Mouse (Mus musculus): ENCODE data around the gene Exoc4. TPM values are rescaled to one million over a fixed set of nuclear protein-coding genes. Genes with fewer than 3 reads are reported as not detected.
A peak's percentile ranks its signal among the peaks of the same experiment; 100 is the strongest.

Exoc4 gene
- polyA plus RNA-seq, 1 experiment from 2014 or later, result 33.1 TPM

GRCm38 (mm10) chr6:33308646-33309045, 59.8 kb downstream of the Exoc4 start:
- no peaks in the 10 kb centered on the region for H3K4me1 ChIP-seq (ENCODE audit: insufficient read depth)
- ATAC-seq (ENCODE audit: insufficient read depth), result no peak
- H3K4me2 ChIP-seq, result no peak overlapping the region
- no peaks in the 10 kb centered on the region for H3K27me3 ChIP-seq (ENCODE audit: insufficient read depth, low read length)
- no peak overlapping the region for H3K4me3 ChIP-seq (ENCODE audit: low read depth, low read length)
- WGBS, result 76% methylated on average over 2 of the region's 2 CpGs
- 0 out of 2 replicates have a peak, but pooled peaks cover 10% of the 10 kb centered on the region for H3K36me3 ChIP-seq (ENCODE audit: insufficient read depth)
- DNase-seq, result no peak
- TF ChIP-seq CTCF (IDR thresholded peaks at IDR 0.05; ENCODE audit: low read depth), result no peak
- no peaks in the 10 kb centered on the region for H3K9me3 ChIP-seq (ENCODE audit: low read depth, low read length)
- H3K27ac ChIP-seq (ENCODE audit: low read depth), result no peak overlapping the region
- no peak overlapping the region for H3K9ac ChIP-seq

- TF ChIP-seq CTCF (IDR thresholded peaks at IDR 0.05; ENCODE audit: low read depth), result no peak
- Histone ChIP-seq H3K36me3 (ENCODE audit: insufficient read depth) (0 out of 2 replicates have a peak, but pooled peaks cover 10% of the 10 kb centered on the region), H3K4me1 (ENCODE audit: insufficient read depth) (no peaks in the 10 kb centered on the region), H3K27me3 (ENCODE audit: insufficient read depth, low read length) (no peaks in the 10 kb centered on the region), H3K9ac (no peak overlapping the region), H3K4me3 (ENCODE audit: low read depth, low read length) (no peak overlapping the region), H3K27ac (ENCODE audit: low read depth) (no peak overlapping the region), H3K9me3 (ENCODE audit: low read depth, low read length) (no peaks in the 10 kb centered on the region), H3K4me2 (no peak overlapping the region)
- DNase-seq (peak; percentile 28), ATAC-seq (ENCODE audit: insufficient read depth) (no peak)
- WGBS, result 88% methylated on average over 1 of the region's 1 CpGs
Observed at GRCm38 (mm10) chr6:33310486-33310885, 61.6 kb downstream of the Exoc4 start.

- ATAC-seq (ENCODE audit: insufficient read depth), result no peak
- WGBS, result 48% methylated on average over 3 of the region's 3 CpGs
Observed at GRCm38 (mm10) chr6:33322849-33323248, 74.0 kb downstream of the Exoc4 start.

GRCm38 (mm10) chr6:33323386-33323785, 74.5 kb downstream of the Exoc4 start:
- DNase-seq (peak; percentile 52), ATAC-seq (ENCODE audit: insufficient read depth) (peak; percentile 65; the same call in 1 of the 2 replicates)
- H3K36me3 ChIP-seq (ENCODE audit: insufficient read depth), result no peaks in the 10 kb centered on the region
- H3K4me3 ChIP-seq (ENCODE audit: low read depth, low read length), result no peak overlapping the region
- H3K9me3 ChIP-seq (ENCODE audit: low read depth, low read length), result no peaks in the 10 kb centered on the region
- H3K27ac ChIP-seq (ENCODE audit: low read depth), result 0 out of 2 replicates have a peak overlapping the region, but pooled peaks have one; percentile 40
- 47% methylated on average over 4 of the region's 4 CpGs for WGBS
- H3K9ac ChIP-seq, result no peak overlapping the region
- no peak for TF ChIP-seq CTCF (IDR thresholded peaks at IDR 0.05; ENCODE audit: low read depth)
- peaks cover 3% of the 10 kb centered on the region; the same call in 1 of the 2 replicates for H3K4me1 ChIP-seq (ENCODE audit: insufficient read depth)
- no peaks in the 10 kb centered on the region for H3K27me3 ChIP-seq (ENCODE audit: insufficient read depth, low read length)
- 0 out of 2 replicates have a peak overlapping the region, but pooled peaks have one; percentile 3 for H3K4me2 ChIP-seq

More at GRCm38 (mm10) chr6:33322849-33323248, 74.0 kb downstream of the Exoc4 start:
- H3K9me3 ChIP-seq (ENCODE audit: low read depth, low read length), result no peaks in the 10 kb centered on the region
- H3K36me3 ChIP-seq (ENCODE audit: insufficient read depth), result no peaks in the 10 kb centered on the region
- no peak overlapping the region for H3K27ac ChIP-seq (ENCODE audit: low read depth)
- H3K9ac ChIP-seq, result no peak overlapping the region
- peak; percentile 10 for DNase-seq
- H3K4me3 ChIP-seq (ENCODE audit: low read depth, low read length), result no peak overlapping the region
- TF ChIP-seq CTCF (IDR thresholded peaks at IDR 0.05; ENCODE audit: low read depth), result peak; percentile 22; the same call in 1 of the 2 replicates
- H3K4me2 ChIP-seq, result no peak overlapping the region
- peaks cover 3% of the 10 kb centered on the region; the same call in 1 of the 2 replicates for H3K4me1 ChIP-seq (ENCODE audit: insufficient read depth)
- no peaks in the 10 kb centered on the region for H3K27me3 ChIP-seq (ENCODE audit: insufficient read depth, low read length)

- H3K27me3 ChIP-seq (ENCODE audit: insufficient read depth, low read length), result no peaks in the 10 kb centered on the region
- DNase-seq, result no peak
- H3K4me3 ChIP-seq (ENCODE audit: low read depth, low read length), result no peak overlapping the region
- no peak overlapping the region for H3K27ac ChIP-seq (ENCODE audit: low read depth)
- peaks cover 3% of the 10 kb centered on the region; the same call in 1 of the 2 replicates for H3K4me1 ChIP-seq (ENCODE audit: insufficient read depth)
- TF ChIP-seq CTCF (IDR thresholded peaks at IDR 0.05; ENCODE audit: low read depth), result no peak
- no peak for ATAC-seq (ENCODE audit: insufficient read depth)
- no peak overlapping the region for H3K9ac ChIP-seq
- WGBS, result 79% methylated on average over 1 of the region's 1 CpGs
- H3K4me2 ChIP-seq, result no peak overlapping the region
- no peaks in the 10 kb centered on the region for H3K36me3 ChIP-seq (ENCODE audit: insufficient read depth)
- H3K9me3 ChIP-seq (ENCODE audit: low read depth, low read length), result no peaks in the 10 kb centered on the region
Observed at GRCm38 (mm10) chr6:33328326-33328725, 79.4 kb downstream of the Exoc4 start.

- Histone ChIP-seq H3K4me1 (ENCODE audit: insufficient read depth) (0 out of 2 replicates have a peak, but pooled peaks cover 3% of the 10 kb centered on the region), H3K27ac (ENCODE audit: low read depth) (no peak overlapping the region), H3K9me3 (ENCODE audit: low read depth, low read length) (no peaks in the 10 kb centered on the region), H3K4me2 (no peak overlapping the region), H3K36me3 (ENCODE audit: insufficient read depth) (no peaks in the 10 kb centered on the region), H3K4me3 (ENCODE audit: low read depth, low read length) (no peak overlapping the region), H3K9ac (no peak overlapping the region), H3K27me3 (ENCODE audit: insufficient read depth, low read length) (no peaks in the 10 kb centered on the region)
- no peak for TF ChIP-seq CTCF (IDR thresholded peaks at IDR 0.05; ENCODE audit: low read depth)
- DNase-seq (no peak), ATAC-seq (ENCODE audit: insufficient read depth) (no peak)
- WGBS, result 33% methylated on average over 1 of the region's 1 CpGs
Observed at GRCm38 (mm10) chr6:33347088-33347775, 98.3 kb downstream of the Exoc4 start.

- Histone ChIP-seq H3K4me1 (ENCODE audit: insufficient read depth) (no peaks in the 10 kb centered on the region), H3K9ac (no peak overlapping the region), H3K4me3 (ENCODE audit: low read depth, low read length) (no peak overlapping the region), H3K27ac (ENCODE audit: low read depth) (no peak overlapping the region), H3K4me2 (no peak overlapping the region), H3K9me3 (ENCODE audit: low read depth, low read length) (no peaks in the 10 kb centered on the region), H3K27me3 (ENCODE audit: insufficient read depth, low read length) (no peaks in the 10 kb centered on the region), H3K36me3 (ENCODE audit: insufficient read depth) (no peaks in the 10 kb centered on the region)
- no peak for ATAC-seq (ENCODE audit: insufficient read depth)
- TF ChIP-seq CTCF (IDR thresholded peaks at IDR 0.05; ENCODE audit: low read depth), result no peak
- DNase-seq, result peak; percentile 17
- WGBS, result 57% methylated on average over 6 of the region's 6 CpGs
Observed at GRCm38 (mm10) chr6:33361613-33362012, 112.7 kb downstream of the Exoc4 start.

All from lung, embryonic 14.5 days (tissue).